Mouse (Mus musculus): ENCODE data around the gene Baz2b. TPM values are rescaled to one million over a fixed set of nuclear protein-coding genes. Genes with fewer than 3 reads are reported as not detected.
"Not testable (repeated sequence)": the region's sequence is repeated elsewhere in the genome, so short reads cannot be mapped to it uniquely, and the experiment has no call there.

Gene Baz2b
- total RNA-seq, 2 experiments from 2014 or later: 23.4 to 27.8 TPM

DNA sequence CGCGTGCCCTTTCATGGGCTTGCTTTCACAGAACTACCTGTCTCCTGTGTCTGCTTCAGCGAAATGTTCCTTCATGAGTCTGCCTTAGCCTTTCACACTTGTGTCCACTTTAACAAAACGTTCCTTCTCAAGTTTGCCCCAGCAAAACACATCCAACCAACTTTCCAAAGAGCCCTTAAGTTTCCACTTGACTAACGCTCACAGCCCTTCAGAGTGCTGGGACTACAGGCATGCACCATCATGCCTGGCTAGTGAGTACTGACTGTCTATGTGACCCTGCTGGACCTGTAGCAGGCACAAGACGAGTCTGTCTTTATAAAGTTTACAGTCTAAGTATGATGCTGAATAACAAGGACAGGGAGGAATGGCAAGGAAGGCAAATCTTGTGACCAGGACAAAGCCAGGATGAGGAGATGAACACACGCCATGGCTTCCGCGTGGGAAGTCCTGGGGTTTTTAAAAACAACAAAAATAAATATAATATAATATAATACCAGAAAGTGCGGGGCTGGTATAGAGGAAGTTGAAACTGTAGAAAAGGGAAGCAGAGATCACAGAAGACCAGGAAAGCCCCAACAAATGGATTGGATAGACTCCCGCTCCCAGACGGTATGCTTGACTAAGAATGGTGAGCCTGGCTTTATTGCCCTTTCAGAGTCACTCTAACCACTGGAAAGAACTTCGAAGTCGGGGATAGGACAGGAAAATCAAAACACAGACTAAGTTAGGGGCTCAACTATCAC is 120.7 kb downstream of the Baz2b start:
- no peak for DNase-seq

DNA sequence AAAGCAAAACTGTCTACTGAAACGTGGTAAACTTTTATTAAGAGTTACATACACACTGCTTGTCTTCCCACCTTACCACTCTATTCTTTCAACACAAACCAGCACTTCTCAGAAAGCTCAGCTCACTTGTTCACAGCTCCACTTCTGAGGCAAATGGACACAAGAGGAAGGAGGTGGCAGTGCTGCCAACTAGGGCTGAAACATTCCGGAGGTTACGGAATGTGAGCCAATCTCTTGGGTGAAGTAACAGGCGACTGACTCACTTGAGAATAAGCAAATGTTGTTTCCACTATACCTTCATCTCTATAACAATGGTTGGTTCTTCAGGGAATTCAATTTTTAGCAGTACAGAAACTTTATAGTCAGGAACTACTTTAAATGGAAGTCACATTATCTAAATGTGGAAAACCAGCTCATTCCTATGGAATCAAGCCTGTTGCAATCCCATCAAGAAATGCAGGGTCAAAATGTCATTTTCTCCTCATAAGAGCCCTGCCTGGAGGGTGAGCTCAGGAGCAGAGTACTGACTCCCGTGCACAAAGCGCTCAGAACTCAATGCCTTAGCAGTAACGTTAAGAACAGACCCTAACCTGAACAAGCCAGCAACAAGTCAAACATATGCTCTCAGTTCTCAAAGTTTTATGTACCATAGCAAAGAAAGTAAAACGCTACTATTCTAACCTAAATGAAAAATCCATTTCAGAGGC is 123.3 kb downstream of the Baz2b start:
- DNase-seq: no peak

DNA sequence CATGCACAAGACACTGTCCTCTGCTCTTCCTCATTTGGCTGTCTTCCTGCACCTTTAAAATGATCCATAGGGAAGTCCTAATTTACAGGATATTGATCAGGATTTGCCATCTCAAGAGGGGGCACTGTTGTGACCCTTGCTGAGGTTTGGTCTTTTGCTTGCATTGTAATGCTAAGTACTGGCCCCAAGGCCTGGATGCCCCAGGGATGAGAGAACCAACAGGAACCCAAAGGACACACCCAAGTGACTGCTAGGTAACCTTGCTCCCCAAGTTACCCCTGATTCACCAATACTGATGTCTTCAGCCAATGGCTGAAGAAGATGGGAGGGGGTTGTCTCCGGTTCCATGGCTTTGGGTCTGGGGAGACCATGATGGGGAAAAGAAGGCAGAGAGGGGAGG is 124.8 kb downstream of the Baz2b start:
- DNase-seq: no peak

DNA sequence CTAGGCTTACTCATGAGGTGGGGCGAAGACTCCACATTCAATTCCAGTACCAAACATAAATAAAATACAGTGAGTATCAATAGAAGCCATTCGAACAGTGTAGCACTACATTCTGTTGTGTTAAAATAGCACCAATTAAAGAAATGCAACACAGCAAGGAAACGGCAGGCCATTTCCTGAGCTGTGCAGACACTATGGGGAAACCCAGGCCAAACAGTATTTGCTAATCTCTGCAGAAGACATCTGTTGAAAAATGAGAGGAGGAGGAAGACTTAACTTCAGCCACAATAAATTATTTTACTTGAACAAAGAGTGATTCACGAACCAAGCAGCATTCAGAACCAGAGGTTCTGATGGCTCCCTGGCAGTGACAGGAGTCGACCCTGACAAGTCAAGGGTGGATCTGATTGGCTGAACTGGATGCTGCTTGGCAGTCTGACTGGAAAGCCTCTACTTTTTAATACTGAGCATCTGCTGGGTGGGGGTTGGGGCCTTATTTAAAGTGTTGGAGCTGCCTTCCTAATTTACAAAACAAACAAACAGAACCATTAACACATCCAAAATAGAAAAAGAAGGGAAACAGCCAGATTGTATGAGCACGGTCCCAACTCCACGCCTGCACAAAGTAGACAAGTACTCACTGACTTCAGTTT is 126.5 kb downstream of the Baz2b start:
- no peak for DNase-seq

DNA sequence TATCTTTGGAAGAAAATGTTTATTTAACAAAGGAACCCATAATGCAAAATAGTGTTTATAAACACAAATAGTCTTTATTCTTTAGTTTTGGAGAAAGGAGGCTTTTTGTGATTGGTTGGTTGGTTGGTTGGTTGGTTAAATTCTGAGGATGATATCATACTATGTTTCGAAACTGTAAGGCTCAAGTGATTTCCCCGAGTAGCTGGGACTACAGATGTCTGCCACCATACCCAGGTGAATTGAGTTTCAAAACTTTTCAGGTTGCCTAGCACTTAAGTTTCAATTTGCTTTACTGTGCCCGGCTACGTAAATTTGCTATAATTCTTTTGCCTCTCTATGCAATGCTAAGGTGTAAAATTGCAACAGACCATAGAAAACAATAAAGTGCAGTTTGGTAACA is 127.4 kb downstream of the Baz2b start:
- no peak for DNase-seq

DNA sequence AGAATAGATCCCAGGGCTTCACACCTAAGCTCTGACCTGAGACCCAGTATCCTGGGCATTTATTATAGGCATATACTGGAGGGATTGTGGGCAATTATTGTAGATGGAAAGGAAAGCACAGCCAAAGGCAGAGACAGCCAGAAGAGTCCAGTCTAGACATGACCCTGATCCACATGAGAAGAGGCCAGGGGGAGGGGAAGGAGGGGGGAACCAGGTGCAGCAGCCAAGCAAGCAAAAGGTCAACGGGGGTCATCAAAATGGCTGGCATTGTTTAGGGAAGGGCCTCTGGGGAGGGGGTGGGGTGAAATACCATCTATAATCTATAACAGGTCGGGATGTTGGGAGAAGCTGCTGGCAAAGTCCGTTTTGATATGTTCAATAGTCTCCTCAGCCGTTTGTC is 128.8 kb downstream of the Baz2b start:
- no peak for DNase-seq

DNA sequence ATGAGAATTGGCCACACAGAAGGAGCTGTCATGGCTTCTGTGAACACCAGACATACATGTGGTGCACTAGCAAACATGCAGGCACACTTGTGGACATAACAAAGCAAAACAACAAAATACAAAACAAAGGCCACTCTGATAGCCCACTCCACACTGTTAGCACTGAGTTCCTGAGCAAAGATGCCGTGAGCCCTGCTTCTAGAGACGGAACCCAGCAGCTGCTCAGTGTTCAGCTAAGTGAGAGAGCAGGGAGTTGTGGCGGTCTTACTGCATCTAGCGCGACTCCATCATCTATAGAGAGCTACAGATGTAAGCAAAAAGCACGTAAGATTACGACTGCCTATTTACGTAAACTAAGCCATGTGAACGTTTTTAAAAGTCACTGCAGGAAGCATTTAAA is 132.0 kb downstream of the Baz2b start:
- DNase-seq: no peak

DNA sequence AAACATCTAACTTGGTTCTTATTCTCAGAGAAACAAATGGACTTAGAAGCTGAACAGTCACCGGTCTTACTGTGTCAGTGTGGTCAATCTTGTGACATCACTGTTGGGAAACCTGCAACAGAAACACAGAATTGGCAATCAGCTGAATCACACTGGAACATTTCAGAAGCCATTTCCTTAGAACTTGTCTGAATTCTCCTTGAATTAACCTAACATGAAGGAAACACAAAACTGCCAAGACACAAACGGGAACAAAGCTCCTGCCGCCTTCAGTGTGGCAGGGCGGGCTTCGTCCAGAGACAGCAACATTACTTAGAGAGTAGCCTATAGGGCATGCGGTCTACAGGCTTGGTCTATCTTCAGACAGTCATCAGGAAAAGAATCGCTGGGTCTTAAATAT is 132.8 kb downstream of the Baz2b start:
- DNase-seq: no peak

DNA sequence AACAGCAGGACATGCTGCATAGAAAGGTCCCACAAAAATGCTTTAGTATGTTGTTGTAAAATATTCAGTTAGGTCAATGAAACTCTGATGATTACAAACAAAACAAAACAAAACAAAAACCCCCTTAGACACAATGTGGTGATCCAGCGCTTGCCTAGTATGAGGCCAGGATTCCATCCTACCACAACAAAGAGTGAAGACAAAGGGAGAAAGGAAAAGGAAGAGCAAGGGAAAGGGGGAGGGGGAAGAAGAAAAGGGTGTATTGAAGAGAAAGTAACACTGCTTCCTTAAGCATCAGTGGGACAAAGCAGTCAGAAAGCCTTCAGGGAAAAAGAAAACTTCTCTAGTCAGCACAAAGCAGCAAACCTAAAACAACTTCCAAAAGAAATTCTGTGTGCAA is 133.6 kb downstream of the Baz2b start:
- DNase-seq: no peak

DNA sequence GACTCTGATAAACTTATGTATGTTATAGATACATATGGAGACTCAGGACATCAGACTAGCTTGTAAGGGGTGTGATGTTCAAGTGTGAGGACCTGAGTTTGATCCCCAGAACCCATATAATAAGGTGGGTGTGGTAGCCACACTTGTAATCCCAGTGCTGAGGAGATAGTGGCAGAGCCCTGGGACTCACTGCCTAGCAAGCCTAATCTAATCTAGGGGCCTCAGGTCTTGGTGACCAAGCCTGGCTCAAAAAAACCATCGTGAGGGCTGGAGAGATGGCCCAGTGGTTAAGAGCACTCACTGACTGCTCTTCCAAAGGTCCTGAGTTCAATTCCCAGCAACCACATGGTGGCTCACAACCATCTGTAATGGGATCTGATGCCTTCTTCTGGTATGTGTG is 135.8 kb downstream of the Baz2b start:
- not testable (repeated sequence) for DNase-seq

DNA sequence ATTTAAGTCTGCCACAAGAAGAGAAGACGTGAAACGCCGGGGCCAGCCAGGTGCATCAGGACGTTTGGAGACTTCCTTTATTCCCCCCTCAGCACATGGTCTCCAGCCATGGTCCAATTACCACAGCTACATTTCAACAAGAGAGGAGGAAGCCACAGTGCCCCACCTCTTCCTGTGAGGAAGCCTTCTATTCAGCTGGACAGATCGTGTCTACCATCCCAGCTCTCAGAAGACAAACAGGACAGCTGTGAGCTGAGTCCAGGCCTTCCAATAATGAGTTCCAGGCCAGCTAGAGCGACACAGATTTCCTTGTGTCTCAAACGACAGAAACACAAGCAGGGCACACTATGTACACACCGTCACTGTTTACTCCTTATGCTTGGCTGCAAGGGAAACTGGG is 137.8 kb downstream of the Baz2b start:
- peak; percentile 64 for DNase-seq

DNA sequence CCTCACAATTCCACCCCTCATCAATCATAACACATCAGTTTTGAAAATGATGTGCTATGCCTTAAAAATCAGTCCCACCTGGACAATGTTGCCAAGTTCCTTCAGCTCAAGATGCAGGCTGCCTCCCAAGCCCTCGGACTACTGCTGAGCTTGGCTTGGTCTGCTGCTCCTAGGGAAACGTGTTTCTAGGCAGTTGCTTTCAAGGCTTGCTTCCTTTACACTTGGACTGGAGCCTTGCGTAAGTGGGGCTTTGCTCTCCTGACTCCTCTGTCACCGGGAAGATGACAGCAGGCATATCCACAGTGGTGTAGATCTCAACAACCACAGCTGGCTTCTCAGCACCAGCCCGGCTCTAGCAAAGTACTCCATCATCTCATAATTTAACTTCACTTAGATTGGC is 138.7 kb downstream of the Baz2b start:
- DNase-seq: no peak

DNA sequence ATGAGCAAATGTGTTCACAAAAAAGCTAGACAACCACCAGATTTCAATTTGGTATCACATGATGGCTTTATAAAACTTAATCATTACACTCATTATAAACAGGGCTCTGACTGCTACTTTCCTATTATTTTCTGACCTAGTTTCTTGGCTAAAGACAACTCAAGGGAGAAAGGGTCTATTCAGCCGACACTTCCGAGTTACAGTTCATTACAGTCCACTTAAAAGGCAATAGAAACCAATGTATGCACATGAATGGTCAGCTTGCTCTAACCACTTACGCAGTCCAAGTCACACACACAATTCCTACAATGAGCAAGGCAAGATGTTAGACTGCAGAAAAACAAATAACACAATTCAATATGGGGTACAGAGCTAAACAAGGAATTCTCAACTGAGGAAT is 141.2 kb downstream of the Baz2b start:
- no peak for DNase-seq

DNA sequence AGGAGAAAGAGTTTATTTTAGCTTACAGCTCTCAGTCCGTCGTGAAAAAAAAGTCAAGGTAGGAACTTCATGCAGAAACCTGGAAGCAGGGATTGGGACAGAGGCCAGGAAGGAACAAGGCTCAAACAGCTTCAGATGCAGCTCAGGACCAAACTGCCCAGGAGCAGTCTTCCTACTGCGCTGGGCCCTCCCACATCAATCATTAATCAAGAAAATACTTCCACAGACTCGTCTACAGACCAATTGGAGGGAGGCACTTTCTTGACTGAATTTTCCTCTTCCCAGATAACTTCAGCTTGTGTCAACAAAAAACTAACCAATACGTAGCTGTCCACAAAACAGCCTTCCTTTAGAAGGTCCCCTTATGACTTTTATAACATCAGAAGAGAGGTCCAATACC is 144.2 kb downstream of the Baz2b start:
- DNase-seq: no peak

DNA sequence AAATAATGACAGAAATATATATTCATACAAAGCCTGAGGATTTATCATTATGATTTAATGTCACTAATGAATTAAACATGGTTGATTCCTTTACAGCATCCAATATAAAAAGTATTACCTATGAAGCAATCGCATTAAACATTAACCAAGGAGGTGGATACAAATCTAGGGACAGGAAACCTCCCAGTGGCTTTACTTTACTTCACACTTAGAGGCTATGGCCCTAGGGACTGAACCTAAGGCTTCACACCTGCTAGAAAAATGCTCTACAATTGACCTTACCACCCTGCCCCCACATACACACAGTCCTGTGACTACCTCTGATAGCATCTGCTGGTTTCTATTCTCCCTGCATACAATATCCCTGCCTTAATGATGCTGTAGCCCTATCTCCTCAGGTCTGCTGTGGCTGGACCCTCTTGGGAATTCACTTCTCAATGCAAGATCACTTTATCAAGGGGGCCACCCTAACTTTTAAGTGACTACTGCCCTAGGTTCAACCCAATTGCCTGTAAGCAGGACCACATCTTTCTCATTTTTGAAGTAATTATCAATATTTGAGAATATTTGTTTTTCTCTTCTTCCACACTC is 149.4 kb downstream of the Baz2b start:
- no peak for DNase-seq

DNA sequence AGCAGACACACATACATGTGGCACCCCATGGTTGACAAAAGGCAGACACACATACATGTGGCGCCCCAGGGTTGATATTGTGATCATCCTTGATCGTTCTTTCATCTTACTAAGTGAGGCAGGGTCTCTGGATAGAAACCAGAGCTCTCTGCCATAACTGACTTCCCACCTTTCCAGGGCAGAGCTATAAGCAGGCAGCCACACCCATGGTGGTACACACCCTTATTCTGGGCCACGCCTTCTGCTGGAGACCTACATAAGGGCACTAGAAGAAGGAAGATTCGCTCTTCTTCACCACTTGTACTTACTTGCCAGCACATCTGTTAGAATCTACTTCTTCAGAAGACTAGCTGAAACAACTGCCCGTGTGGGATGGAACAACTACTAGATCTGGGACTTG is 150.3 kb downstream of the Baz2b start:
- no peak for DNase-seq

DNA sequence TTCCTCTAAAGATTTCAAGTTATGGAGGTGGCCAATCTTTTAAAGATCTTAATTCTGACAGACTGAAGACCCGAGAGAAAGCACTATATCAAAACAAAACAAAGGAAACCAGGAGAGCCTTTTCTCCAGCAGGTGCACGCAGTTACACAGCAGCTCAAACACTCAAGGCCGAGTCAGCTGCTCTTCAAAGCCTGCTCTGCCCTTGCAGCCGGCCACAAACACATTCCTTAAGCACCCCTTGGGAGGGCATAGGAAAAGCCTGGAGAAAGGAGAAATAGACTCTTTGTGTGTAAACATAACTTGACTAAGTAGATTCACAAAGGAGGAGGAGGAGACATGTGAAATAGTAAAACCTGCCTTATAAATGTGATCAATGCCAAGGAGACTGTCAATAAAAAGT is 153.6 kb downstream of the Baz2b start:
- no peak for DNase-seq

DNA sequence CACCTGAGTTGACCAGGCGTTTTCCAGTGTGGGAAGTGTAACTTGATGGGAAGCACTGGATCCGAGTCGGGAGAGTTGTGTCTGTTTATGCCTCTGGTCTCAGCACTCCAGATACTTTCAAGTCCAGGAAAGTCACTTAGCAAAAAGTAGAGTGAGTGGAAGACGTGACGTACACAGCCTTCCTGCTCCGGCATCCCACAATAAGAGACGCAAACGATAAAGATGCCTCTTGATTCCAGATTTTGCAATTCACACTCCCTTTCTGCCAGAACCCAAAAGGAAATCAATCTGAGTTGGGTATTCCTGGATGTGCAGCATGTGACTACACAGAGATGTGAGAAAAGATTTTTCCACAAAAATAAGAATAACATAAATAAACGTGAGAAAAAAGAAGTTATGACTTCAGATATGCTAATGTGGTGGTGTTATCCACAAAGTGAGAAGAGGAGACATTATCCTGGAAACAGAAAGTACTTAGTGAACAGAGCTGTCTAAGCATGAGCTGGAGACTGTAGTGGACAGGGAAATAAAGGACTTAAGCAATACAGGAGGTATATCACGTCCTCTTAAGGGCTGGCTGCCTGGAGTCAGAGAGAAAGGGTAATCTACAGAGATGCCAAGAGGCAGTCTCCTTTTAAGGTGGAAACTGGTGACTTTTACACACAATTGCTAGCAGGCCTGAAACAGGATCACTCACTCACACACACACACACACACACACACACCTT is 154.7 kb downstream of the Baz2b start:
- no peak for DNase-seq

DNA sequence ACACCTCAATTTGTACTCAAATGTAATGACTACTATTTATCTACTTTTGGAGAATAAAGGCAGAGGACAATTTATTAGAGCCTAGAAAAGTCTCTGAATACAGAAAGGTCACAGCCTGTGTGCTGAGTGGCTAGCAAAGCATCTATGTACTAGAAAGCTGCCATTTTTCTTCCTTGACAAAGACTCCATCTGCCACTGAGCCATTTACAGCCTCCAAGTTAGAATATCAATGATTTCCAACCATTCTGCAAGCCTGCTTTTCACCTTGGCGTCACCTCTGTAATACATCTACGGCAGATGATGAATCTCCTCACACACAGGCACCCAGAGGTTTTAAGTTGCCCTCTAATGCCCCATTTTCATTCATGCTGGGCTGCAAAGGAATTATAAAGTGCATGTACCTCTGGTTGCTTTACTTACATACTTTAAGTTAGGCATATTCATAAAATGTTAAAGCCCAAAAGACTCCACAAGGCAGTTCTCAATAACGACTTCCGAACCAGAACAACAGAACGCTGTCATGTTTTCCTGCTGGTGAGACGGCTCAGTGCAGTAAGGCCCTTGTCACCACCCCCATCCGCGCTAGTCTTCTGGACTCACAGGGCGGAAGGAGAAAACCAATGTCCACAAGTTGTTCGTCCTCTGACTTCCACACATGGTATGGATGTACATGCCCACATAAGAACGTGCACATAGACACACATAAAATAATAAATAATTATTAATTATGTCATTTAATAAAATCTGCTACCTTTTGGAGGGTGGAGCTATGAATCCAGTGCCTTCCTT is 156.2 kb downstream of the Baz2b start:
- DNase-seq: no peak

DNA sequence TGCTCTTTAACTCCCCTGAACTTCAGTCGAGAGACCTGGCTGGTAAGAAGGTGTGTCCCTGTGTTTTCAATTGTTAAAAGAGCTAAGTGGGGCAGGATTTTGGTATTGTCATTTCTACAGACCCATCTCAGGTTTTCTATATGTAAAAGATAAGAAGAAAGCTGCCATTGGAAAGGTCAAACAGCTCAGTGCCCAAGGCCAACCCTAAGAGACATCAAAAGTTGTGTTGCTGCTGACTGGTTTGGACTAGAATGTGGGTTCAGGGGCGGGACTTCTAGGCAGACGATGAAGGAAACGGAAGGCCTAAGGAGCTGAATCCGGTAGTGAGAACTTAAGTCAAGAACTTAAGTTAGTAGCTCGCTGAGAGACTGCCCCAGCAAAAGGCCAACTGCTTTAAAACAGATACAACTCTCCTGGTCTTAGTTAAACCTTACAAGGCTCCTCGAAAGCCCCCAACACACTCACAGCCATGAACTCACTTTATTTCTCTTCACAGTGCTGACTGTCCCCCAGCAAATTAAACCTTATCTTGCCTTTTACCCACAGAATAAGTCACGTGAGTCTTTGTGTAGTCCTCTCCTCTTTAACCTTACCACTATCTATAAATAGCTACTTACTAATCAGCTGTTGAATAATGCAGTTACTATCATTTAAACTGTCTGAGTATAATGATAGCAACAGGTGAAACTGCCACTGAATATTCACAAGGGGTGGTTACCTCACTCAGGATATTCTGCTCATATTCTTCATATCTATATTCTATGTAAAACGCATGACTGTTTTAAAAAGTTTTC is 158.8 kb downstream of the Baz2b start:
- no peak for DNase-seq

DNA sequence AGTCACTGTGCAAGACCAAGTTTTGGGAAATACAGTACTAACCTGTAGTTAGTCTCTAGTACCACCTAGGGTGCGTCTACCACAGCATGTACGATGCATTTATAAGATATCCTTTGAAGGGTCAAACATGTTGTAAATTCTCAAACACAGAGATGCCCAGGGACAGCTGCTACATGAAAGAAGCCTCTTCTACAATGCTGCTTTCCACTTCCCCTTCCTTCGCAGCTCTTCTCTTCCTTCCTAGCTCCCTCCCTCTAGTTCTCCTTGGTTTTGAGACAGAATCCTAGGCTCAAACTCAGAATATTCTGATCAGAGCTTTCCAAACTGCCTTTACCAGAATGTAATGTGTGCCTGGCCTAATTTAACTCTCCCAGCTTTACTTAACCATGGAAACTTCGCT is 159.8 kb downstream of the Baz2b start:
- no peak for DNase-seq

Data from gastrocnemius, postnatal 25 days (tissue).